Mouse (Mus musculus) ES-Bruce4 (cell line): Measurements from ENCODE around the gene Smim27. TPM values are rescaled to one million over a fixed set of nuclear protein-coding genes. Genes with fewer than 3 reads are reported as not detected.
A peak's percentile ranks its signal among the peaks of the same experiment; 100 is the strongest.

ENCODE experiments used
- H3K27ac ChIP-seq: 2 replicates; pipeline ENCODE4 v1.5.1; 2012; ENCODE audit warnings: low read length, inconsistent platforms; ENCODE audit not compliant: insufficient read depth
- H3K27me3 ChIP-seq: 2 replicates; pipeline ENCODE4 v1.6.1; 2012; ENCODE audit warnings: mild to moderate bottlenecking, low read length, inconsistent platforms; ENCODE audit not compliant: control insufficient read depth, poor library complexity, insufficient read depth, severe bottlenecking
- H3K36me3 ChIP-seq: 2 replicates; pipeline ENCODE4 v1.6.1; 2012; ENCODE audit warnings: inconsistent platforms, mild to moderate bottlenecking, low read length, moderate library complexity; ENCODE audit not compliant: control insufficient read depth, poor library complexity, insufficient read depth, severe bottlenecking
- H3K4me1 ChIP-seq: one replicate; pipeline ENCODE4 v1.8.1; 2011; ENCODE audit warnings: low read length; ENCODE audit not compliant: control insufficient read depth, insufficient read depth
- H3K4me3 ChIP-seq: 2 replicates; pipeline ENCODE4 v1.5.1; 2011; ENCODE audit warnings: low read depth, mild to moderate bottlenecking, low read length
- H3K9ac ChIP-seq: 2 replicates; pipeline ENCODE4 v1.6.1; 2012; ENCODE audit warnings: low read depth, mild to moderate bottlenecking, inconsistent platforms; ENCODE audit not compliant: poor library complexity, severe bottlenecking
- H3K9me3 ChIP-seq: replicated peaks from 2 replicates; pipeline ENCODE4 v1.6.1; 2012; ENCODE audit warnings: mild to moderate bottlenecking, low read length, inconsistent platforms; ENCODE audit not compliant: control insufficient read depth, poor library complexity, insufficient read depth, severe bottlenecking
- CTCF ChIP-seq: IDR thresholded peaks from one replicate; pipeline ENCODE4 v1.8.1; 2011; ENCODE audit warnings: low read depth, low read length
- EP300 ChIP-seq: IDR thresholded peaks from 2 replicates; pipeline ENCODE4 v1.6.1; 2011; ENCODE audit warnings: low read depth, low read length; ENCODE audit not compliant: insufficient read depth
- POLR2A ChIP-seq: IDR thresholded peaks from one replicate; pipeline ENCODE4 v1.8.1; 2011; ENCODE audit warnings: low read length; ENCODE audit not compliant: insufficient read depth
- polyA plus RNA-seq: library from polyadenylated mRNA; stranded (reverse); fragments of >200 nt; gene quantifications from 2 replicates; pipeline ENCODE4 v1.2.4, GENCODE M21; 2011; ENCODE audit warnings: low read depth; ENCODE audit not compliant: missing spikeins, insufficient read depth, insufficient read length

Gene Smim27
- polyA plus RNA-seq, 1 experiment = 4.4 TPM

GRCm38 (mm10) chr4:40238483-40239408 is 30.6 kb upstream of the Smim27 start:
- H3K9me3 ChIP-seq = no peaks in the 10 kb centered on the region
- H3K4me3 ChIP-seq = peak overlapping the region; percentile 41
- peak overlapping the region; percentile 55 for H3K27ac ChIP-seq
- H3K9ac ChIP-seq = peak overlapping the region; percentile 25
- H3K4me1 ChIP-seq = peaks cover 2% of the 10 kb centered on the region
- no peaks in the 10 kb centered on the region for H3K36me3 ChIP-seq
- H3K27me3 ChIP-seq = no peaks in the 10 kb centered on the region
- TF ChIP-seq EP300 = no peak
- TF ChIP-seq CTCF = no peak
- TF ChIP-seq POLR2A = no peak

DNA sequence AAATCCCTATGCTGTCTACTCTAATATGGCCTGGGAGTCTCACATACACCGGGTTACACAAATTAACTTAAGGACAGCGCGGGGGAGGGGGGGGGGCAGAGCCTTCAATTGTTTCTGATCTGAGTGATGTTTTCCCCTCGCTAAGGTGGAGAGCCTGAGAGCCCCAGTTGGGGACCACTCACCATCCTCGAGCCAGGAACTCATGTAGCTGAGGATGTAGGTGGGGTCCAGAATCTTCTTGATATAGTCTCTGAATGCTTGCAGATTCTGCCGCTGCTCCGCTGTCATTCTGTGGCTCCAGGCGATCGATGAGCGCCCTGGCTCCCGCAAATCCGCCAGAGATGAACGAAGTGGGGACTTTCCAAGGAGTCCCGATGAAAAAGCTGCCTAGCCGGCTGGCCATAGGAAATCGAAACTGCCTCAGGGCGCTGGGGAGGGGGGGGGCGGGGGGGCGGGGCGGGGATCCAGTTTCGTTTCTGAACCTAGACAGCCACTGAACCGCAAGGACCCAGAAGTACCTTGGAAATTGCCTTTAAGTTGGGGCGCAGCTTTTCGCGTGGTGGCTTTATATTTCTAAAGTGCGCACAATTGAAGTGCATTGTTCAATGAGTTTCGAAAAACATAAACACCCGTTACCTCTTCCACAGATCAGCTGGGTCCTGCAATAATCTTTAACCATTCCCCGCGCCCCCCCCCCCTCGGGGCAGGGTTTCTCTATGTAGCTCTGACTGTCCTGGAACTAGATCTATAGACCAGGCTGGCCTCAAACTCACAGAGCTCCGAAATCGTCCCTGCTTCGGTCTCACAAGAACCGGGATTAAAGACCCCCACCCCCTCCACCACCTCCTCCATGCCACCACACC is 29.7 kb upstream of the Smim27 start, which contains the start of gene Ddx58:
Gene Ddx58 (minus strand): TSS at position 420 of the 863 bp plus-strand sequence.
- H3K27ac ChIP-seq = peak within 1 kb of the TSS; percentile 55
- H3K36me3 ChIP-seq = no peaks in the 10 kb centered on the region
- peak within 1 kb of the TSS; percentile 25 for H3K9ac ChIP-seq
- no peak for TF ChIP-seq EP300
- peak within 1 kb of the TSS; percentile 54 for H3K4me3 ChIP-seq
- H3K9me3 ChIP-seq = no peaks in the 10 kb centered on the region
- no peaks in the 10 kb centered on the region for H3K4me1 ChIP-seq
- no peaks in the 10 kb centered on the region for H3K27me3 ChIP-seq

- H3K9ac ChIP-seq = peak overlapping the region; percentile 25; the same call in 1 of the 2 replicates
- H3K36me3 ChIP-seq = no peaks in the 10 kb centered on the region
- no peaks in the 10 kb centered on the region for H3K4me1 ChIP-seq
- no peak for TF ChIP-seq POLR2A
- no peak for TF ChIP-seq EP300
- TF ChIP-seq CTCF = no peak
- H3K9me3 ChIP-seq = no peaks in the 10 kb centered on the region
- no peak overlapping the region for H3K4me3 ChIP-seq
- H3K27me3 ChIP-seq = no peaks in the 10 kb centered on the region
- H3K27ac ChIP-seq = no peak overlapping the region
Measured at GRCm38 (mm10) chr4:40240272-40240744, 29.1 kb upstream of the Smim27 start.

DNA sequence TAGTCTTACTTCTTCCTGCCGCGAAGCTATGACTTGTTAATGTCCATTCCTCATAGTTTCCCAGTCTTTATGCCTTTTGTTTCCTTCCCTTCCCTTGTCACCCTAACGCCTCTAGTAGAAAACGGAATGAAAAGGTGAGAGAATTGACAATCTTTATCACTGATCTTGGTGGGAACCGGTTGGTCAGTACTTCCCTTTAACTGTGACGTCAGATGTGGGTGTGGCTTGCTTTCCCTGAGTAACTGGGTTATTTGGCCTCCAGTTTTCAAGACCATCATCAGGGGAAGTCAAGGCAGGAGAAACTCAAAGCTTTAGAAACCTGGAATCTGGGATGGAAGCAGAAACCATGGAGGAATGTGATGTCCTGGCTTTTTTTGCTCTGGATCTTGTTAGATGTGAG is 27.5 kb upstream of the Smim27 start:
- Histone ChIP-seq H3K27me3 (no peaks in the 10 kb centered on the region), H3K36me3 (no peaks in the 10 kb centered on the region), H3K27ac (no peak overlapping the region), H3K4me1 (no peaks in the 10 kb centered on the region), H3K4me3 (no peak overlapping the region), H3K9me3 (no peaks in the 10 kb centered on the region), H3K9ac (no peak overlapping the region)
- TF ChIP-seq POLR2A (no peak), EP300 (no peak), CTCF (no peak)

GRCm38 (mm10) chr4:40243006-40243405 is 26.4 kb upstream of the Smim27 start:
- Histone ChIP-seq H3K36me3 (no peaks in the 10 kb centered on the region), H3K27me3 (no peaks in the 10 kb centered on the region), H3K4me3 (no peak overlapping the region), H3K27ac (no peak overlapping the region), H3K4me1 (no peaks in the 10 kb centered on the region), H3K9ac (no peak overlapping the region), H3K9me3 (no peaks in the 10 kb centered on the region)
- TF ChIP-seq EP300 (no peak), POLR2A (no peak), CTCF (no peak)
